Mouse (Mus musculus) gastrocnemius, postnatal 10 days (tissue): ENCODE results near the gene Cfap97. TPM values are rescaled to one million over a fixed set of nuclear protein-coding genes. Genes with fewer than 3 reads are reported as not detected.

Experiments
- DNase-seq: peaks from one replicate; pipeline ENCODE4 v3.0.0; 2021; ENCODE audit warnings: mixed read lengths
- total RNA-seq, 2 experiments: library from RNA; stranded (reverse); gene quantifications; 2 replicates each; pipeline ENCODE4 v1.2.3; 2021

Cfap97 gene
- total RNA-seq, 2 experiments from 2014 or later: 13.0 to 15.0 TPM

GRCm38 (mm10) chr8:46152064-46153031 lies 777 bp downstream of the Cfap97 start, which contains the start of gene Snx25:
Gene Snx25 (minus strand): TSS chr8:46152159.
- DNase-seq: peak; percentile 86

DNA sequence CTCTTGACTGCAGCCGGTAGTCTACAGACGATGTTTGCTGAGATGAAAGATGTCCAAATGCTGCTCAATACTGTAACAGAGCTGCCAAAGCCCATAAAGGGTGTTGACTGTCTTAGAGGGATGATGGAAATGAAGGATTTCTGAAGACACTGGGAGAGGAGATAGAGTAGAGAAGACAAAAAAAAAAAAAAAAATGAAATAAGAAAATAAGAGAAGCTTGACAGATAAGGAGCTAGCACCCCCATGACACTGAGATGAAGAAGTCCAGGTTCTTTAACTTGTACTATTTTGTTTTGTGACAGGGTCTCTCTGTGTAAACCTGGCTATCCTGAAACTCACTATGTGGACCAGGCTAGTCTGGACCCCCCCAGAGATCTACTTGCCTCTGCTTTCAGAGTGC lies 1.5 kb downstream of the Cfap97 start:
- DNase-seq: no peak

DNA sequence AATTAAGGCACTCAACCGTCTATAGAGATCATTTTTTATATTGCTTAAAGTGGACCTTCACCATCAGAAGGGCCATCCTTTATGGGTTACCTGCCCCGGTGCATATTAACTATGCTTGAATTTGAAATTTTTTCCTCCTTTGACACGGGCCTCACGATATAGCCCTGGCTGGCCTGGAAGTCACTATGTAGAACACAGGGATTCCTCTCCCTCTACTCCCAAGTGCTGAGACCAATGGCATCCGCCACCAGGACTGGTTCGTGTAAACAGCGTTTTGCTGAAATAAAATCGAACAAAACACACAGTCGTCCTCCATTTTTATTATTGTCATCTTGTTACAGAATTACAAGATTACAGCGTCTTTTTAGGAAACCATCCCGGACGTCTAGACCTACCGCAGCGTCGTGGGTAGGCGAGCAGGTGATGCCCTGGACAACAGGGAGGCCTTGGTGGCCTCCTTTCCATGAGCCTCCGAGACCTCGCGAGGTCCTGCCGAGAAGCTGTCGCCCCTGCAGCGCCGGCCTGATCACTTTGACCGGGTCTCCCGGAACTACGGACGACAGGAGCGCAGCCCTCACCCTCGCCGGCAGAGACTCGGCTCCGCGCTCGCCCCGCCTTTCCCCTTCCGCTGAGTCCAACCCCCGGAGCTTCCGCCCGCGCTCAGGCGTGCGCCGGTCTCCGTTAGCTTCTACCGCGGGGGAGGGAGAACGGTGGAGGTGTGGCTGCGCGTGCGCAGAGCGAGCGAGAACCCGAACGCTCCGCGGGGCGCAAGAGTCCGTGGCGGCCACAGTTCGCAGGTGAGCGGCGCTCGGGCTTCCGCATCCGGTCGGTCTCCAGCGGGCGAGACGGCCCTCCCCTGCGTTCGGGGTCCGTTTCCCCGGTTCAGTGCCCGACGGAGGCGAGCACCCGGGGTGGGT lies 11.6 kb downstream of the Cfap97 start:
- DNase-seq: peak; percentile 96

DNA sequence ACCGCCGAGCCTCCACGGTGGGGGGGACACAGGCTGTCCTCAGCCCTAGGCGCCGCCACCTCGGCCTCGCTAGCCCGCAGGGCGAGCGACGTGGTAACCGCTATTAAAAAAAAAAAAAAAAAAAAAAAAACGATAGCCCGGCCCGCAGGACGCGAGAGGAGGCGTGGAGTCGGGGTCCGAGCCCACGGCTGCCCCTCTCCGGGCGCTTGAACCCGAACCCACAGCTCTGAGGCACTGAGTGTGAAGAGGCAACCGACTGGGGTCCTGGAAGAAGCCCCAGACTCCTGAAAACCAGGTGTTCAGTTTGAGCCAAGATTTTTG lies 12.3 kb downstream of the Cfap97 start:
- no peak for DNase-seq

- DNase-seq: no peak
Observed at GRCm38 (mm10) chr8:46173651-46174050, 22.1 kb downstream of the Cfap97 start.

GRCm38 (mm10) chr8:46180136-46180535 lies 28.6 kb downstream of the Cfap97 start:
- no peak for DNase-seq

GRCm38 (mm10) chr8:46185361-46185760 lies 33.8 kb downstream of the Cfap97 start:
- peak; percentile 70 for DNase-seq

GRCm38 (mm10) chr8:46193100-46193499 lies 41.5 kb downstream of the Cfap97 start:
- DNase-seq: no peak

- no peak for DNase-seq
Observed at GRCm38 (mm10) chr8:46196877-46197276, 45.3 kb downstream of the Cfap97 start.

DNA sequence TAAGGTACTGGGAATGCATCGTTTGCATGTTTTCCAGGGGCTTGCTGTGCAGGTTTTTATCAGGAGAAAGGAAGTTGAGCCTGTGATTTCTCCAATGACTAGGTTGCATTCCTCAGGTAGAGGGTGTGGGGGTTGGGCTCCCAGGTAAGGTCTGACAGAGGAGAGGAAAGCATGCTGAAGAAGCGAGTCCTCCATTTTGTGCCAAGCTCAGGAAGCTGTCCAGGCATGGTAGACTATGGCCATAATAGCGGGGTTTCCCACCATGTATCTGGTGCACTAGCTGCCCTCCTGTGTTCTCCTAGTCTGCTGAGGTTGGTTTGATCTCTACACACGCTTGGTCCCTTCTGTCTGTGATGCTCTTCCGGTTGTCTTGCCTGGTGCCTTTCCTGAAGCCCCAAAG lies 46.1 kb downstream of the Cfap97 start:
- DNase-seq: no peak

GRCm38 (mm10) chr8:46202350-46202749 lies 50.8 kb downstream of the Cfap97 start:
- no peak for DNase-seq

DNA sequence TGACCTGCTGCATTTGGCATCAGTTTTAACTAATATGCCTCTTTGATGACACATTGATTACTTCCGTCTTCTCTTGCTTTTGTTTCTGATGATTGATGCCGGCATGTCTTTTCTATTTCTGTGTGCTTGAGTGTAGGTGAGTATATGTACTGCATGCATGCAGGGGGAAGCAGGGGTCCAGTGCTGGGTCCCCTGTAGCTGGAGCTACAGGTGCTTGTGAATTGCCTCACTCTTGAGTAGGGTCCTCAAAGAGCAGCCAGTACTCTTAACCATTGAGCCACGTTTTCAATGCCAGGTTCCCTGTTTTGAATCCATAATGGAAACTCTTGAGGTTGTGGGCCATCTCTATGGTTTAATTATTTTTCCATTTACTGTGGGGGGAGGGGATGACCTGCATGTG lies 52.7 kb downstream of the Cfap97 start:
- no peak for DNase-seq

DNA sequence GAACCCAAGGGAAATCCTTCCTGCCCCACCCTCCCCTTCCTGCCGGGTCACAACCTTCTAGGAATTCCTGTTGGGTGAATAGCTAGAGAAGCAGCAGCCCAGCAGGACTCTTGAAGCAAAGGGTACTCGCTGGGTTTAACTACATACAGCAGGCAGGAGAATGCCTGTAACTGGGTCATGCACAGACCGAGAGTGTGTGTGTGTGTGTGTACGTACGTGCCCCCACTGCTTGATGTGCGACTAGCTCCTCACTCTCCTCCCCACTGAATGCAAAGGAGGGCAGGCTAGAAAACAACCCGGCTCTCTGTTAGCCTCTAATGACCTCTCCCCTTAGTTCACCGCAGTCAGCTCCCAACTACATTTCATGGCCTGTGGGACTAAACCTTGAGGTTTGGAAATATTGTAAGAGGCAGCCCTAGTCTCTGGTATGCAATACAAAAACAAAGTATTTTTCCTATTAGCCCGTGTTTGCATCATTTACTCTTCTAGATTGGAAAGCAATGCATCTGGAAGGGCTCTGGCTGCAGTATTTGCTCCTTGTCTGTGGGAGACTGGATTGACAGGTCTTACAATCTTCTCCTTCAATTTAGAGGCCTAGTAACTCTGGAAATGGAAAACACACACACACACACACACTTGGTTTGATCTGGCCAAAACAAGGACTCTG lies 53.5 kb downstream of the Cfap97 start:
- no peak for DNase-seq

DNA sequence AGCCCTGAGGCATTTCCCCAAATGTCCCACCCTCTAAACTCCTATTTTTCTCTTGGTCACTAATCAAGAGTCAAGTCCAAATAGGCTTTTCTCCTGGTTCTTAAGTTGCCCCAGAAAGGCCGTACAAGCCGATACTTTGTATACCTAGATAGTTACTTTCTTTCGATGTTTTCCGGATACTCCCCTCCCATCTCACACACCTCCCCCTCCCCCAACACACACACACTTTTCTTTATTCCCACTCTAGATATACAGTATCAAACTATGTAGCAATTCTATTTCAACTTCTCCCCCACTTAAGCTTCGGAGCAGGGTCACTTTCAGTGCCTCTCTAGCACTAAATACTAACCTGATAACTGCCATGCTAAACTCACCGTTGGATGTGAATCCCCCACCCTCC lies 54.5 kb downstream of the Cfap97 start:
- no peak for DNase-seq

DNA sequence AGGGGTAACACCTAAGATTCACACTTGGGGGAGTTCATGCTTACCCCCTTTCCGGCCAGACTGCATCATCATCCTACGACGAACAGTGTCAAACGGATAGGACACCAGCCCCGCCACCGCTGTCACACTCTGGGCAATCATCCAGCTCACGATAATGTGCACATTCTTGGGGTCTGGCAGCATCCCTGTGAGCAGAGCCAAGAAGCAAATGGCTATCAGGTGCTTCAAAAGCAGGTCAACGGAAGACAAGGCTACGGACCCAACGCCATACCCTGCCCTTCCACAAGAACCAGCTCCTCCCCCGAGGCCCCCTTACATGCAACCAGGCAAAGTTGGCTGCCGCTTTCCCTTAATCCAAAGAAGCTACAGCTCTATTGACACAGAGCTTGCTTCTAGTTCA lies 56.8 kb downstream of the Cfap97 start:
- DNase-seq: peak; percentile 75

DNA sequence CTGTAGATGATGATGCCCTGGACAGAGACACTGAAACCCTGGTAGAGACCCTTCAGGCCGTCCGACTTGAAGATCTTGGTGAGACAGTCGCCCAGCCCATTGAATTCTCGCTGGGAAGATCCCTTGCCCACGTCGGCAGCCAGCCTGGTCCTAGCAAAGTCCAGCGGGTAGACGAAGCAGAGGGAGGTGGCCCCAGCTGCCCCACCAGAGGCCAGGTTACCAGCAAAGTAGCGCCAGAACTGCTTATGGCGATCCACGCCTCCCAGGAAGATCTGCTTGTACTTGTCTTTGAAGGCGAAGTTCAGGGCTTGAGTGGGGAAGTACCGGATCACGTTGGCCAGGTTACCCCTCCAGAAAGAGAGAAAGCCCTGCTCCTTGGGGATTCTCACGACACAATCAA lies 57.5 kb downstream of the Cfap97 start:
- DNase-seq: peak; percentile 29

GRCm38 (mm10) chr8:46210404-46211315 lies 59.1 kb downstream of the Cfap97 start, which contains the start of gene Slc25a4:
Gene Slc25a4 (minus strand): TSS chr8:46211284.
- peak; percentile 99 for DNase-seq

GRCm38 (mm10) chr8:46211611-46212071 lies 60.1 kb downstream of the Cfap97 start:
- peak; percentile 28 for DNase-seq

DNA sequence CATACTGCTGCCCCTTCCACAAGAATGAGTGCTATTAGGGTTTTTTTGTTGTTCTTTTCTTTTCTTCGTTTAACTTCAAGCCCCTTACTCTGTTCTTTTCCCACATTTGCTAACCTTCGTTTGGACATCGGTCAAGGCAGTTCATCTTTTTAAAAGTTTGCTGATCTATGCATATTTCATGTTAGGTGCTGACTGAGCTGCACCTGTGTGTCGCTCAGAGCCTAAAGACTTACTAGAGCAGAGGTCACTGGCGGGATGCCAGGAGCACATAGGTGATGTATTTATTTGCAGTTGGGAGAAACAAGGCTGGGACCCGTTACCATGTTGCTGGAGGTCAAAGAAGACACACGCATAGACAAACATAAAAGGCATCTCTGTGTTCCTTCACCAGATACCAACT lies 60.6 kb downstream of the Cfap97 start:
- peak; percentile 34 for DNase-seq

- no peak for DNase-seq
Observed at GRCm38 (mm10) chr8:46213971-46214480, 62.5 kb downstream of the Cfap97 start.

DNA sequence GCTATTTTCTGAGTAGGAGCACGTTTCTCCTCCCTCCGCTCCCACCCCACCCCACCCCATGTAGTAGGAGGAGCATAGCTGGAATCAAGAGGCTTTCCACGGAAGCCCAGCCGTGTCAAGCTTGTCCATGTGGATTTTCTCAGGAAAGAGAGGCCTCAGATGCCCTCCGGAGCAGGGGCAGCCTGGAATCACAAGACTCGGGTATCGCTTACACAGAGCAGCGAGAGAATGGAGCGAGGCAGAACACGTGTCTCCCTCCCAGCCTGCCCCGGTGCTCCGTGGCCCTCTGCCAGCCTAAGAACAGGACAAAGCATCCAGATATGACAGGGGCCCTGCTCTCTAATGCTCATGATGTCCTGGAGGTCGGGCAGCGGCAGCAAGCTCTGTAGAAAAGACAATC lies 65.3 kb downstream of the Cfap97 start:
- peak; percentile 70 for DNase-seq
